Mouse (Mus musculus) heart, embryonic 14.5 days (tissue): Measurements from ENCODE around the gene Hist1h1e. TPM values are rescaled to one million over a fixed set of nuclear protein-coding genes. Genes with fewer than 3 reads are reported as not detected.
"Not testable (repeated sequence)": the region's sequence is repeated elsewhere in the genome, so short reads cannot be mapped to it uniquely, and the experiment has no call there.

Experiments used
- ATAC-seq: fragments of 200-750 bp; cut with Nextera tagmentation; 2 replicates; pipeline ENCODE4 v1.8.0; 2017; ENCODE audit warnings: low read depth, moderate TSS enrichment; ENCODE audit not compliant: insufficient number of reproducible peaks, insufficient read depth, low FRiP score
- H3K27ac ChIP-seq, 2 experiments: fragments of 200-500 bp in 1 of 2; fragments of 300-500 bp in 1 of 2; sonication (generic) in 1 of 2; replicated peaks in 1 of 2; 2 replicates each; pipeline ENCODE4 v1.5.1; 2012 to 2014; ENCODE audit warnings: low read depth in 2 of 2, low read length in 2 of 2, control low read depth in 1 of 2, mild to moderate bottlenecking in 1 of 2, mixed read lengths in 1 of 2; ENCODE audit not compliant: control insufficient read depth in 1 of 2, insufficient read depth in 1 of 2
- H3K27me3 ChIP-seq: fragments of 300-500 bp; sonication (generic); 2 replicates; pipeline ENCODE4 v1.6.1; 2014; ENCODE audit warnings: mild to moderate bottlenecking, low read length, control low read depth; ENCODE audit not compliant: control insufficient read depth, insufficient read depth
- H3K36me3 ChIP-seq: fragments of 300-500 bp; sonication (generic); 2 replicates; pipeline ENCODE4 v1.6.1; 2014; ENCODE audit warnings: mild to moderate bottlenecking, control low read depth, low read length, mixed read lengths; ENCODE audit not compliant: control insufficient read depth, insufficient read depth
- H3K4me1 ChIP-seq, 2 experiments: fragments of 200-500 bp in 1 of 2; fragments of 300-500 bp in 1 of 2; sonication (generic) in 1 of 2; 2 replicates each; pipeline ENCODE4 v1.6.1; 2012 to 2014; ENCODE audit warnings: low read length in 2 of 2, control low read depth in 1 of 2, mixed read lengths in 1 of 2; ENCODE audit not compliant: control insufficient read depth in 2 of 2, insufficient read depth in 2 of 2
- H3K4me2 ChIP-seq: fragments of 300-500 bp; sonication (generic); 2 replicates; pipeline ENCODE4 v1.6.1; 2014; ENCODE audit warnings: mild to moderate bottlenecking, low read length
- H3K4me3 ChIP-seq, 2 experiments: fragments of 200-500 bp in 1 of 2; fragments of 300-500 bp in 1 of 2; sonication (generic) in 1 of 2; 2 replicates each; pipeline ENCODE4 v1.5.1; 2012 to 2014; ENCODE audit warnings: low read length in 2 of 2, mild to moderate bottlenecking in 2 of 2, control low read depth in 1 of 2, low read depth in 1 of 2, moderate library complexity in 1 of 2; ENCODE audit not compliant: control insufficient read depth in 1 of 2, insufficient read depth in 1 of 2
- H3K9ac ChIP-seq: fragments of 300-500 bp; sonication (generic); 2 replicates; pipeline ENCODE4 v1.6.1; 2014; ENCODE audit warnings: mild to moderate bottlenecking, low read length
- H3K9me3 ChIP-seq: fragments of 300-500 bp; sonication (generic); 2 replicates; pipeline ENCODE4 v1.6.1; 2016; ENCODE audit warnings: low read length, control low read depth; ENCODE audit not compliant: control insufficient read depth
- WGBS: fragments of 180-500 bp; shearing (Covaris S2); extraction: QIAGEN DNeasy Blood & Tissue Kit; methylation state at CpG from one replicate; pipeline ENCODE4 v1.1.7; 2014; 5-methylcytosine and 5-hydroxymethylcytosine counted together
- polyA plus RNA-seq: library from polyadenylated mRNA; unstranded; fragments of >200 nt; fragmentation: Nextera tagmentation; extraction: Ambion mirVana; gene quantifications from 2 replicates; pipeline ENCODE4 v1.2.1, GENCODE M21; 2014

Hist1h1e gene
- polyA plus RNA-seq, 1 experiment from 2014 or later: 10.0 TPM

DNA sequence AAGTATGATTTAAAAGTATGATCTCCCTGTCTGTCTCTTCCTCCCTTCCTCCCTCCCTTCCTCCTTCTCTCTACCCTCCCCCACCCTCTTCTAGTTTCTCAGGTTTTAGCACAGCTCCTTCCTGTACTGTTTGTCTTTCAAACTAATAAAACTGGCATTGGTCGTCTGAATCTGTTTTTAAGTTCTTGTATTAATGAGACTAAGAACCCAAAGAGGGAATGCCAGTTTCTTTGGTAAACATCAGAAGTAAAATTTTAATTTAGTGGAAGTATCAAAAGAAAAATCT lies 35.5 kb downstream of the Hist1h1e start:
- Histone ChIP-seq H3K27me3 (no peaks in the 10 kb centered on the region), H3K9ac (peak overlapping the region; percentile 76), H3K4me3 (peak overlapping the region; percentile 23 to 49), H3K4me2 (peak overlapping the region; percentile 91), H3K9me3 (no peaks in the 10 kb centered on the region), H3K4me1 (peaks cover 5 to 14% of the 10 kb centered on the region in 2 experiments), H3K27ac (peak overlapping the region; percentile 87 to 95), H3K36me3 (no peaks in the 10 kb centered on the region)
- 7% methylated on average over 1 of the region's 1 CpGs for WGBS
- ATAC-seq: no peak

- H3K27me3 ChIP-seq: no peaks in the 10 kb centered on the region
- H3K36me3 ChIP-seq: no peaks in the 10 kb centered on the region
- H3K4me1 ChIP-seq: peaks cover 5 to 15% of the 10 kb centered on the region in 2 experiments
- peak overlapping the region; percentile 87 to 95 for H3K27ac ChIP-seq
- 3% methylated on average over 21 of the region's 22 CpGs for whole genome bisulfite sequencing
- peak overlapping the region; percentile 23 to 49 for H3K4me3 ChIP-seq
- H3K9me3 ChIP-seq: no peaks in the 10 kb centered on the region
- peak overlapping the region; percentile 87 for H3K9ac ChIP-seq
- H3K4me2 ChIP-seq: peak overlapping the region; percentile 91
- ATAC-seq: no peak
Observed at GRCm38 (mm10) chr13:23586099-23586939, 36.0 kb downstream of the Hist1h1e start.

DNA sequence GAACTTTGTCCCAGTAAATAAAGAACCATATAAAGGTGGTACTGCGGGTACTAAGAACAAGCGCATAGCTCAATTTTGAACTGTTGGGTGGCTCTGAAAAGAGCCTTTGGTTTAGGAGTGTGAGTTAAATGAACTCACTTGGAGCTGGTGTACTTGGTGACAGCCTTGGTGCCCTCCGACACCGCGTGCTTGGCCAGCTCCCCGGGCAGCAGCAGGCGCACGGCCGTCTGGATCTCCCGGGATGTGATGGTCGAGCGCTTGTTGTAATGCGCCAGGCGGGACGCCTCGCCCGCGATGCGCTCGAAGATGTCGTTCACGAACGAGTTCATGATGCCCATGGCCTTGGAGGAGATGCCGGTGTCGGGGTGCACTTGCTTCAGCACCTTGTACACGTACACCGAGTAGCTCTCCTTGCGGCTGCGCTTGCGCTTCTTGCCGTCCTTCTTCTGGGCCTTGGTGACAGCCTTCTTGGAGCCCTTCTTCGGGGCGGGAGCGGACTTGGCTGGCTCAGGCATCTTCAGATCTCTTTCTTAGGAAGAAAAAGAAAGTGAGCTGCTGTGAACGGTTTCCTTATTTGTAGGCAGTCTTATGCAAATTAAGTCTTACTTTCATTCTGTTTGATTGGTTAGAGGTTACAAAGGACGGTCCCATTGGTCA lies 36.8 kb downstream of the Hist1h1e start:
- not testable (repeated sequence) for H3K9me3 ChIP-seq, H3K36me3 ChIP-seq, H3K27me3 ChIP-seq
- H3K4me1 ChIP-seq: peaks cover 5 to 15% of the 10 kb centered on the region in 2 experiments
- peak; percentile 81 for ATAC-seq
- H3K27ac ChIP-seq: peak overlapping the region; percentile 95 to 98
- H3K9ac ChIP-seq: peak overlapping the region; percentile 87
- peak overlapping the region; percentile 49 to 57 for H3K4me3 ChIP-seq
- H3K4me2 ChIP-seq: peak overlapping the region; percentile 91
- 0% methylated on average over 27 of the region's 36 CpGs for WGBS

DNA sequence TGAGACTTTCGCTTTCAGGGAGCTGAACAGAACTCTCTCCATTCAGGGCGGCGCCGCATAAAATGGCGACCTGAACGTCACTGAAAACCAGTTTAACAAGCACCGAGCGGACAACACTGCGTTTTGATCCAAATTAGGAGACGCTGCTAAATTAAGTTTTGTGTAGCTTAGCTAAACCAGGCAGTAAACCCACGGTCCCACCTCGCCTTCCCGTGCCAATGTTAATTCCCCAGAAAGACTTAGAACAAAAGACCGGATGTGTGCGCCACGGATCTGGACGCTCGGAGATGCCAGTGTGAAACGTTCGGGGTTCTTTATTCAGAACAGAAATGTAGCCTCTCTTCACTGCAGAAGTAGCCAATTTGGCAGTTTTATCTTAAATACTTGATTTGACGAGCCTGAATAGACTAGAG lies 37.3 kb downstream of the Hist1h1e start:
- H3K27ac ChIP-seq: peak overlapping the region; percentile 95 to 98
- WGBS: under 1% methylated on average over 21 of the region's 21 CpGs
- no peaks in the 10 kb centered on the region for H3K27me3 ChIP-seq
- no peaks in the 10 kb centered on the region for H3K36me3 ChIP-seq
- peak overlapping the region; percentile 87 for H3K9ac ChIP-seq
- no peaks in the 10 kb centered on the region for H3K9me3 ChIP-seq
- peaks cover 5 to 15% of the 10 kb centered on the region in 2 experiments for H3K4me1 ChIP-seq
- H3K4me2 ChIP-seq: peak overlapping the region; percentile 91
- no peak for ATAC-seq
- peak overlapping the region; percentile 49 to 57 for H3K4me3 ChIP-seq

DNA sequence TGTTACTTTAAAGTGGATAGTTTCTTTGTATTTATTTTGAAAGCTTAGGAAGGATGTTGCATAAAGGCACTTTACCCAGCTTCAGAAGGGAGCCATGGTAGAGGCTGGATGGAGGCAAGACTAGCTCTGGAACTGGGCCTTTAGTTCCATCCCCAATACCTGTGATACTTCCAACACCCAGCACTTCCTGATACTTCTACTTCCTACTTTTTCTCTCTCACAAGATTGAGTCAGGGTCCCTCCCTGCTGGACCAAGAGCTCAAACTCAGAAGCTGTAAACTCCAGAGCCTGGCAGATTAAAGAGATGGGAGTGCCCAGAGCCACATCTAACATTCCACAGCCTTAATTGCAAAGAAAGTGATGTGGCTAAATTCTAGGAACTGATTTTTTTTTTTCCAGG lies 38.0 kb downstream of the Hist1h1e start:
- H3K9me3 ChIP-seq: no peaks in the 10 kb centered on the region
- no peak for ATAC-seq

DNA sequence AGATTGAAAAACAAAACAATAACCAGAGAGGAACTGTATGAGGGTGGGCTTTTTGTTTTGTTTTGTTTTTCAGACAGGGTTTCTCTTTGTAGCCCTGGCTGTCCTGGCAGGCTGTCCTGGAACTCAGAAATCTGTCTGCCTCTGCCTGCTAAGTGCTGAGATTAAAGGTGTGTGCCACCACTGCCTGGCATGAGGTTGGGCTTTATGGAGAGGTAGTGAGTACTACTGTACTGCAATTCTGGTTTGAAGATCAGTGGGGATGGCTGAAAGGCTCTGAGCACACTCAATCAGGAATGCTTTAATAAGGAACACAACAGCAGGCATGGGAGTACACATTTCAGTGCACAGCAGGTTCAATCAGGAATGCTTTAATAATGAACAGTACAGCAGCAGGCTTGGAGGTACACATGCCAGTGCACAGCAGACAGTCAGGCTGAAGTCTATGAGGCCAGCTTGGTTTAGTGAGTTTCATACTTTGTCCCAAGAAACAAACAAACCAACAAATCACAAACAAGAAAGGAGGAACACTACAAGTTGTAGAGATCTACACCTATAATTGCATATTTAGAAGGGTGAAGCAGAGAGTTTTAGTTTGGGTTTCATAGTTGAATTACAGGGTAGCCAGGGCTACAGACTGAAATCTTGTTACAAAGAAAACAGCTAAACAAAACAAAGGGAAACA lies 38.8 kb downstream of the Hist1h1e start:
- no peak for ATAC-seq
- Histone ChIP-seq H3K9me3 (no peaks in the 10 kb centered on the region), H3K36me3 (no peaks in the 10 kb centered on the region), H3K27ac (peak overlapping the region; percentile 22 to 35), H3K9ac (no peak overlapping the region), H3K4me3 (no peak overlapping the region), H3K27me3 (no peaks in the 10 kb centered on the region), H3K4me1 (peaks cover 5 to 15% of the 10 kb centered on the region in 2 experiments), H3K4me2 (no peak overlapping the region; the same call in 1 of the 2 replicates)

More for the DNA sequence above, 38.0 kb downstream of the Hist1h1e start:
- Histone ChIP-seq H3K4me1 (peaks cover 5 to 15% of the 10 kb centered on the region in 2 experiments), H3K36me3 (no peaks in the 10 kb centered on the region), H3K4me3 (peak overlapping the region in 1 of 2 experiments; percentile 49; a peak in 3 of 4 replicates), H3K27ac (peak overlapping the region; percentile 95 to 98), H3K9ac (peak overlapping the region; percentile 87), H3K4me2 (peak overlapping the region; percentile 91), H3K27me3 (no peaks in the 10 kb centered on the region)

GRCm38 (mm10) chr13:23582219-23583056 lies 39.9 kb downstream of the Hist1h1e start:
- peak overlapping the region; percentile 82 for H3K9ac ChIP-seq
- H3K4me1 ChIP-seq: peaks cover 5 to 15% of the 10 kb centered on the region in 2 experiments
- H3K9me3 ChIP-seq: no peaks in the 10 kb centered on the region
- 20% methylated on average over 6 of the region's 6 CpGs for WGBS
- no peak for ATAC-seq
- H3K4me3 ChIP-seq: peak overlapping the region; percentile 50 to 58; a peak in 3 of 4 replicates
- no peaks in the 10 kb centered on the region for H3K27me3 ChIP-seq
- H3K36me3 ChIP-seq: no peaks in the 10 kb centered on the region
- H3K27ac ChIP-seq: peak overlapping the region; percentile 78 to 79
- H3K4me2 ChIP-seq: peak overlapping the region; percentile 85
